Mouse (Mus musculus) stomach, postnatal 0 days (tissue): Measurements from ENCODE around the gene Gm28372.

Source experiments
- CTCF ChIP-seq: IDR thresholded peaks from 2 replicates; pipeline ENCODE4 v1.5.1; 2016; ENCODE audit warnings: antibody characterized with exemption, low read depth, mild to moderate bottlenecking, moderate library complexity
- EP300 ChIP-seq: optimal IDR thresholded peaks from 2 replicates; pipeline ENCODE3; 2016; ENCODE audit warnings: antibody characterized with exemption

DNA sequence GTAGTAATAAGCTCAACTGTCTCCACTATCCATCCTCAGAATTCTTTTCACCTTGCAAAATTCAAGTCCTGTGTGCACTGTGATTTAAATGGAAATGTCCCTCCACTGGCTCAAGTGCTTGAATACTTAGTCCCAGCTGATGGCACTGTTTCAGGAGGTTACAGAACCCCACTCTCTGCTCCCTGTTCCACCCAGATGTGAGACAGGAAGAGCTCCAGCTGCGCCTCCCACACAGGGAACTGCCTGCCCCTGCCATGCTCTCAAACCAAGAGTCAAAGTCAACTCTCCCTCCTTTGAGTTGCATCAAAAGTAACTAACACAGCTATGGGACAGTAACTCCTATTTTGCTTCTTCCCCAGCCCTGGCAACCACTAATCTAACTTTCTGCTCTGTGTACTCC is 18.8 kb upstream of the Gm28372 start:
- no peak for TF ChIP-seq CTCF
- no peak for TF ChIP-seq EP300
